Mouse (Mus musculus) cerebellum, adult 2 months (tissue): ENCODE results near the gene Clasp2.

Experiments
- CTCF ChIP-seq: fragments of 200-500 bp; IDR thresholded peaks from 2 replicates; pipeline ENCODE4 v1.5.1; 2011; ENCODE audit warnings: low read depth, mild to moderate bottlenecking, control low read depth, low read length, moderate library complexity, borderline replicate concordance; ENCODE audit not compliant: insufficient read depth
- POLR2A ChIP-seq: fragments of 200-500 bp; IDR thresholded peaks from 2 replicates; pipeline ENCODE4 v1.6.1; 2011; ENCODE audit warnings: low read length, control low read depth, borderline replicate concordance; ENCODE audit not compliant: insufficient read depth

DNA sequence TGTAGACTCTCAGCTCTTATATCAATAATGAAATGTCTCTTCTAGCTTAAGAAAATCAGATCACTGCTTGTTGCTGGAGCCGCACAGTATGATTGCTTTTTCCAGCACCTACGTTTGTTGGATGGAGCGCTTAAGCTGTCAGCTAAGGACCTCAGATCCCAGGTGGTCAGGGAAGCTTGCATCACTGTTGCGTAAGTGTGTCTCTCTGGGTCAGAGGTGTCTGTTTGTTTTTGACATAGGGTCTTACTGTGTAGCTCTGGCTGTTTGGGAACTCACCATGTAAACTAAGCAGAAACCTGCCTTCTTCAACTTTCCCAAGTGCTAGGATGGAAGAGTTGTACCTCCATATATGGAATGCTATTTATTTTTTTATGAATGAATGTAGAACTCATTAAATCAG is 102.8 kb downstream of the Clasp2 start:
- TF ChIP-seq CTCF (no peak), POLR2A (no peak)
